Mouse (Mus musculus): Measurements from ENCODE around the gene Naa20.

DNA sequence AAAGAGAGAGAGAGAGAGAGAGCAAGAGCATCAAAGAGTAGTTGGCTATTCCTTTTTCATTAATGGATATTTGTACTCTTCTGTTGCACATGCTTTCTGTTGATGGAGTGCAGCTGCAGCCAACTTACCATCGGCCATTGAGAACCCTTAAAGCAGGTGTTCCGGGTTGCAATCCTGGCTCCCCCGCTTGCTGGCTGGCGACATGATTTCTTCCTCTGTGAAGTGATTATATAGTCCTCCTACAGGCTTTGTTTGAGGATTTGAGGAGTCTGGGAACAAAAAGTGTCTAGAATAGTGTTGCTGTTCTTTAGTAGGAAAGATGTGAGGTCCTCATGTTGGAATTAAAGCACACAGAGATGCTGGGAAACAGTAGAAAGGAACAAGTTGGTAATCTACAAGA, 30.6 kb upstream of the Naa20 start:
- TF ChIP-seq CTCF (IDR thresholded peaks at IDR 0.05; ENCODE audit: insufficient read depth, low read depth, low read length) (no peak), POLR2A (IDR thresholded peaks at IDR 0.05; ENCODE audit: insufficient read depth, low read depth, low read length) (no peak)
